Mouse (Mus musculus): ENCODE data around the gene Icam5. TPM values are rescaled to one million over a fixed set of nuclear protein-coding genes. Genes with fewer than 3 reads are reported as not detected.
"Not testable (repeated sequence)": the region's sequence is repeated elsewhere in the genome, so short reads cannot be mapped to it uniquely, and the experiment has no call there.

Icam5 gene
- polyA plus RNA-seq, 1 experiment from 2014 or later: 0.19 TPM

DNA sequence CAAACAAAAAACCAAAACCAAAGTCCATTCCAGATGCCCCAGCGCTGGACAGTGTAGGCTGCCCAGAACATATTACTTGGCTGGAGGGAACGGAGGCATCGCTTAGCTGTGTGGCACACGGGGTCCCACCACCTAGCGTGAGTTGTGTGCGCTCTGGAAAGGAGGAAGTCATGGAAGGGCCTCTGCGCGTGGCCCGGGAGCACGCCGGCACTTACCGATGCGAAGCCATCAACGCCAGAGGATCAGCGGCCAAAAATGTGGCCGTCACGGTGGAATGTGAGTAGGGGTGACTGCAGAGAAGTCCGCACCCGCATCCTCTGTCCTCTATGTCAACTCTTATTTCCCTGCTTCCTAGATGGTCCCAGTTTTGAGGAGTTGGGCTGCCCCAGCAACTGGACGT is 4.3 kb downstream of the Icam5 start:
- no peak overlapping the region for H3K9ac ChIP-seq (ENCODE audit: low read depth, low read length)
- H3K27me3 ChIP-seq (replicated peaks; ENCODE audit: control insufficient read depth, insufficient read depth, low read length): peaks cover 87% of the 10 kb centered on the region
- peaks cover 32% of the 10 kb centered on the region for H3K4me1 ChIP-seq (ENCODE audit: control insufficient read depth, insufficient read depth, low read length)
- no peak for ATAC-seq (ENCODE audit: low read depth)
- H3K4me3 ChIP-seq (ENCODE audit: low read depth, low read length): no peak overlapping the region
- no peak for DNase-seq (ENCODE audit: low spot score)
- 9% methylated on average over 20 of the region's 20 CpGs for WGBS
- peaks cover 5% of the 10 kb centered on the region; the same call in 1 of the 2 replicates for H3K9me3 ChIP-seq (ENCODE audit: control insufficient read depth, low read length)
- H3K4me2 ChIP-seq (ENCODE audit: low read depth, low read length): no peak overlapping the region
- H3K36me3 ChIP-seq (ENCODE audit: control insufficient read depth, insufficient read depth, low read length): no peaks in the 10 kb centered on the region
- no peak overlapping the region for H3K27ac ChIP-seq (replicated peaks; ENCODE audit: low read depth, low read length)

DNA sequence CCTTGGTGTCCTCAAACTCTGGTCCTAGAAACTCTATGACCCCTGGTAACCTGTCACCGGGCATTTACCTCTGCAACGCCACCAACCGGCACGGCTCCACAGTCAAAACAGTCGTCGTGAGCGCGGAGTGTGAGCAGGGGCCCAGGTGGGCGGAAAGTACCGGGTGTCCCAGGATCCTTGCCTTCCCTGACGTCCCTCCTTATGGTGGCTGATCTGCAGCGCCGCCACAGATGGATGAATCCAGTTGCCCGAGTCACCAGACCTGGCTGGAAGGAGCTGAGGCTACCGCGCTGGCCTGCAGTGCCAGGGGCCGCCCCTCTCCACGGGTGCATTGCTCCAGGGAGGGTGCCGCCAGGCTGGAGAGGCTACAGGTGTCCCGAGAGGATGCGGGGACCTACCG is 4.8 kb downstream of the Icam5 start:
- DNase-seq (ENCODE audit: low spot score): no peak
- Histone ChIP-seq H3K9me3 (ENCODE audit: control insufficient read depth, low read length) (peaks cover 5% of the 10 kb centered on the region; the same call in 1 of the 2 replicates), H3K27me3 (replicated peaks; ENCODE audit: control insufficient read depth, insufficient read depth, low read length) (peaks cover 85% of the 10 kb centered on the region), H3K36me3 (ENCODE audit: control insufficient read depth, insufficient read depth, low read length) (no peaks in the 10 kb centered on the region), H3K4me3 (ENCODE audit: low read depth, low read length) (0 out of 2 replicates have a peak overlapping the region, but pooled peaks have one; percentile 4), H3K4me2 (ENCODE audit: low read depth, low read length) (peak overlapping the region; percentile 69), H3K9ac (ENCODE audit: low read depth, low read length) (no peak overlapping the region), H3K4me1 (ENCODE audit: control insufficient read depth, insufficient read depth, low read length) (peaks cover 31% of the 10 kb centered on the region), H3K27ac (replicated peaks; ENCODE audit: low read depth, low read length) (no peak overlapping the region)
- ATAC-seq (ENCODE audit: low read depth): no peak
- under 1% methylated on average over 20 of the region's 22 CpGs for WGBS

GRCm38 (mm10) chr9:21037481-21037891 is 5.6 kb downstream of the Icam5 start:
- ATAC-seq (ENCODE audit: low read depth): peak; percentile 41; the same call in 1 of the 2 replicates
- 4% methylated on average over 26 of the region's 31 CpGs for WGBS
- Histone ChIP-seq H3K27me3 (replicated peaks; ENCODE audit: control insufficient read depth, insufficient read depth, low read length) (peaks cover 77% of the 10 kb centered on the region), H3K4me1 (ENCODE audit: control insufficient read depth, insufficient read depth, low read length) (peaks cover 24% of the 10 kb centered on the region), H3K9me3 (ENCODE audit: control insufficient read depth, low read length) (peaks cover 5% of the 10 kb centered on the region; the same call in 1 of the 2 replicates), H3K36me3 (ENCODE audit: control insufficient read depth, insufficient read depth, low read length) (no peaks in the 10 kb centered on the region), H3K4me2 (ENCODE audit: low read depth, low read length) (peak overlapping the region; percentile 69), H3K27ac (replicated peaks; ENCODE audit: low read depth, low read length) (no peak overlapping the region), H3K9ac (ENCODE audit: low read depth, low read length) (peak overlapping the region; percentile 52), H3K4me3 (ENCODE audit: low read depth, low read length) (peak overlapping the region; percentile 42)
- DNase-seq (ENCODE audit: low spot score): no peak

- Histone ChIP-seq H3K36me3 (ENCODE audit: control insufficient read depth, insufficient read depth, low read length) (no peaks in the 10 kb centered on the region), H3K9ac (ENCODE audit: low read depth, low read length) (no peak overlapping the region), H3K9me3 (ENCODE audit: control insufficient read depth, low read length) (peaks cover 5% of the 10 kb centered on the region; the same call in 1 of the 2 replicates), H3K27ac (replicated peaks; ENCODE audit: low read depth, low read length) (no peak overlapping the region), H3K4me1 (ENCODE audit: control insufficient read depth, insufficient read depth, low read length) (peaks cover 13% of the 10 kb centered on the region), H3K4me3 (ENCODE audit: low read depth, low read length) (no peak overlapping the region), H3K27me3 (replicated peaks; ENCODE audit: control insufficient read depth, insufficient read depth, low read length) (peaks cover 55% of the 10 kb centered on the region), H3K4me2 (ENCODE audit: low read depth, low read length) (no peak overlapping the region)
- WGBS: 64% methylated on average over 3 of the region's 3 CpGs
- DNase-seq (ENCODE audit: low spot score): no peak
- no peak for ATAC-seq (ENCODE audit: low read depth)
These were observed 7.9 kb downstream of the Icam5 start for GRCm38 (mm10) chr9:21039779-21040178.

DNA sequence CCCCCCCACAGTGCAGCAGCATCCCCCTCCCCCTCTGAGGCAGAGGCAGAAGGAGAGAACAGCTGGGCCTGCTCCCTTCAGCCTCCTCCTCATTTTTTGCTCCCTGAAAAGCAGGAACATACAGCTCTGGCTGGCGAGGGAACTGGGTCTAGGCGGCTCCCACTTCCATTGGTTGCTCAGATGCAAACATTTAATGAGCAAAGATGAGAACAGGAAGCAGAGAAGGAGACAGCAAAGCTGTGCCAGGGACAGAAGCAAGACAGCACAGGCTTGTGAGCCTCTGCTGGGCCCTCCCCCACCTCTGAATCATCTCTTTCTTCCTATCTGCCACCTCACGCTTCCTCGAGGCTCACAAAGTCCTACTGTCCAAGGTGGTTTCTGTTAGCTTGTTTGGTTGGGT is 9.4 kb downstream of the Icam5 start:
- Histone ChIP-seq H3K36me3 (ENCODE audit: control insufficient read depth, insufficient read depth, low read length) (no peaks in the 10 kb centered on the region), H3K4me3 (ENCODE audit: low read depth, low read length) (no peak overlapping the region), H3K27me3 (replicated peaks; ENCODE audit: control insufficient read depth, insufficient read depth, low read length) (peaks cover 40% of the 10 kb centered on the region), H3K4me1 (ENCODE audit: control insufficient read depth, insufficient read depth, low read length) (peaks cover 13% of the 10 kb centered on the region), H3K27ac (replicated peaks; ENCODE audit: low read depth, low read length) (no peak overlapping the region), H3K4me2 (ENCODE audit: low read depth, low read length) (no peak overlapping the region), H3K9ac (ENCODE audit: low read depth, low read length) (no peak overlapping the region), H3K9me3 (ENCODE audit: control insufficient read depth, low read length) (peaks cover 5% of the 10 kb centered on the region; the same call in 1 of the 2 replicates)
- no peak for ATAC-seq (ENCODE audit: low read depth)
- no peak for DNase-seq (ENCODE audit: low spot score)
- WGBS: 37% methylated on average over 4 of the region's 4 CpGs

- WGBS: 79% methylated on average over 4 of the region's 4 CpGs
These were observed 11.7 kb downstream of the Icam5 start for GRCm38 (mm10) chr9:21043563-21043962.

GRCm38 (mm10) chr9:21044785-21045184 is 12.9 kb downstream of the Icam5 start:
- ATAC-seq (ENCODE audit: low read depth); H3K4me1 ChIP-seq (ENCODE audit: control insufficient read depth, insufficient read depth, low read length); H3K27ac ChIP-seq (replicated peaks; ENCODE audit: low read depth, low read length); H3K4me2 ChIP-seq (ENCODE audit: low read depth, low read length); H3K9ac ChIP-seq (ENCODE audit: low read depth, low read length); H3K36me3 ChIP-seq (ENCODE audit: control insufficient read depth, insufficient read depth, low read length); H3K27me3 ChIP-seq (replicated peaks; ENCODE audit: control insufficient read depth, insufficient read depth, low read length); H3K4me3 ChIP-seq (ENCODE audit: low read depth, low read length); DNase-seq (ENCODE audit: low spot score); H3K9me3 ChIP-seq (ENCODE audit: control insufficient read depth, low read length): not testable (repeated sequence)
- WGBS: 43% methylated on average over 1 of the region's 1 CpGs

More at GRCm38 (mm10) chr9:21043563-21043962, 11.7 kb downstream of the Icam5 start:
- no peak overlapping the region for H3K4me2 ChIP-seq (ENCODE audit: low read depth, low read length)
- H3K9ac ChIP-seq (ENCODE audit: low read depth, low read length): no peak overlapping the region
- DNase-seq (ENCODE audit: low spot score) (no peak), ATAC-seq (ENCODE audit: low read depth) (no peak)
- H3K36me3 ChIP-seq (ENCODE audit: control insufficient read depth, insufficient read depth, low read length): no peaks in the 10 kb centered on the region
- H3K4me1 ChIP-seq (ENCODE audit: control insufficient read depth, insufficient read depth, low read length): no peaks in the 10 kb centered on the region
- peaks cover 5% of the 10 kb centered on the region; the same call in 1 of the 2 replicates for H3K9me3 ChIP-seq (ENCODE audit: control insufficient read depth, low read length)
- no peak overlapping the region for H3K4me3 ChIP-seq (ENCODE audit: low read depth, low read length)
- no peak overlapping the region for H3K27ac ChIP-seq (replicated peaks; ENCODE audit: low read depth, low read length)
- peaks cover 18% of the 10 kb centered on the region for H3K27me3 ChIP-seq (replicated peaks; ENCODE audit: control insufficient read depth, insufficient read depth, low read length)

DNA sequence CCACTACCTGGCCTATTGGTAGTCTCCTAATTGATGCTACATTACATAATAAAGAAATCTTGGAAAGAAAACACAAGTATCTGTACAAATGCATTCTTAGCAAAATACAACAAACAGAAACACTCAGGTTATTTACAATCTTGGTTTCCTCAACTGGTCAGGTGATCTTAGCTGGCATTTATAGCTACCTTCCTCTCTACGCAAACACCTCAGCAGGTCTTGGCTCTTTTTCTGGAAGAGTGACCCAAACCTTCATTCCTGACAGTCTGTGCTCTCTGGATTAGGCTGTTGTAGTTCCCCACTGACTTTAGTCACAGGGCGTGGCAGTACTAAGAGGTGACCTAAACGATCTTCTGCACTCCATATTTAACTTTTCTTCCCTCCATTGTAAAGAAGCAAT is 13.4 kb downstream of the Icam5 start:
- H3K9me3 ChIP-seq (ENCODE audit: control insufficient read depth, low read length): no peaks in the 10 kb centered on the region
- DNase-seq (ENCODE audit: low spot score) (no peak), ATAC-seq (ENCODE audit: low read depth) (no peak)
- peaks cover 2% of the 10 kb centered on the region; the same call in 1 of the 2 replicates for H3K27me3 ChIP-seq (replicated peaks; ENCODE audit: control insufficient read depth, insufficient read depth, low read length)
- 73% methylated on average over 3 of the region's 3 CpGs for WGBS
- no peak overlapping the region for H3K4me3 ChIP-seq (ENCODE audit: low read depth, low read length)
- no peaks in the 10 kb centered on the region for H3K36me3 ChIP-seq (ENCODE audit: control insufficient read depth, insufficient read depth, low read length)
- H3K4me2 ChIP-seq (ENCODE audit: low read depth, low read length): no peak overlapping the region
- no peak overlapping the region for H3K27ac ChIP-seq (replicated peaks; ENCODE audit: low read depth, low read length)
- H3K9ac ChIP-seq (ENCODE audit: low read depth, low read length): no peak overlapping the region
- no peaks in the 10 kb centered on the region for H3K4me1 ChIP-seq (ENCODE audit: control insufficient read depth, insufficient read depth, low read length)

- Histone ChIP-seq H3K27ac (replicated peaks; ENCODE audit: low read depth, low read length) (no peak overlapping the region), H3K36me3 (ENCODE audit: control insufficient read depth, insufficient read depth, low read length) (no peaks in the 10 kb centered on the region), H3K27me3 (replicated peaks; ENCODE audit: control insufficient read depth, insufficient read depth, low read length) (no peaks in the 10 kb centered on the region), H3K4me3 (ENCODE audit: low read depth, low read length) (no peak overlapping the region), H3K9ac (ENCODE audit: low read depth, low read length) (no peak overlapping the region), H3K4me2 (ENCODE audit: low read depth, low read length) (no peak overlapping the region), H3K4me1 (ENCODE audit: control insufficient read depth, insufficient read depth, low read length) (no peaks in the 10 kb centered on the region), H3K9me3 (ENCODE audit: control insufficient read depth, low read length) (no peaks in the 10 kb centered on the region)
- no peak for DNase-seq (ENCODE audit: low spot score)
- no peak for ATAC-seq (ENCODE audit: low read depth)
- 66% methylated on average over 10 of the region's 10 CpGs for WGBS
These were observed 19.7 kb downstream of the Icam5 start for GRCm38 (mm10) chr9:21051578-21051977.

All from embryonic facial prominence, embryonic 14.5 days (tissue).